Comparison of ENCODE assay signal across 18 mouse cellular contexts in the genomic region with DNA sequence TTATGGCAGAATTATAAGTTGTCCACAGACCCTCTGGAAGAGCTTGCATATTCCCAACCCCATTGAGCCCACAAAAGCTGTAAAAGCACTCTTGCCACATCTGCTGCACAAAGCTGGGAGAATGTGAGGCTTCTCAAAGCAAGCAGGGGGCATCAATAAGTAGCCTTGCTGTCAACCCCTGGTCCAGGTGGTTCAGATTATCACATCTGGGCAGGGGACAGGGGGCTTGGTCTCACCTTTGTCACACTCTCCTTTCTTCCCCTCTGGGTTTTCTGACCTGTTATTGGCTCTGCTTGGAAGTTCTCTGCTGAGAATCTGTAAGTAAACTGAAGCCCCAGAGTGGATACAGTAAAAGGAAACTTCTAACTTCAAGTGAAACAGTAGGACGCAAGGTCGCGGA. TPM values are rescaled to one million over a fixed set of nuclear protein-coding genes. Genes with fewer than 3 reads are reported as not detected.
A peak's percentile ranks its signal among the peaks of the same experiment; 100 is the strongest.
DNase-seq lines count a peak whose midpoint lies in the region; ATAC-seq and TF ChIP-seq lines count a peak whose summit lies in the region.
"Had no signal": no experiment of that assay in that cellular context is flagged by ENCODE, and none has a peak within 500 bp of the region (broad histone marks: within the 10 kb centered on the region; RNA-seq: fewer than 3 reads in every experiment).

No protein-coding gene starts in this region.

- TF ChIP-seq CTCF in liver, embryonic 14.5 days (IDR thresholded peaks at IDR 0.05; ENCODE audit: low read depth), result no peak

- H3K36me3 ChIP-seq in liver, embryonic 11.5 days (ENCODE audit: control insufficient read depth, insufficient read depth, low read length), result no peaks in the 10 kb centered on the region
- H3K36me3 ChIP-seq in embryonic facial prominence, embryonic 12.5 days, result no peaks in the 10 kb centered on the region
- no peaks in the 10 kb centered on the region for H3K36me3 ChIP-seq in liver, embryonic 14.5 days (replicated peaks; ENCODE audit: control insufficient read depth, insufficient read depth, low read depth)
- H3K36me3 ChIP-seq: embryonic facial prominence, embryonic 13.5 days; hindbrain, embryonic 15.5 days; neural tube, embryonic 13.5 days had no signal

- no peaks in the 10 kb centered on the region for H3K9me3 ChIP-seq in liver, embryonic 11.5 days (ENCODE audit: control insufficient read depth, low read length)
- H3K9me3 ChIP-seq in embryonic facial prominence, embryonic 12.5 days, result no peaks in the 10 kb centered on the region
- no peaks in the 10 kb centered on the region for H3K9me3 ChIP-seq in liver, embryonic 14.5 days (ENCODE audit: control insufficient read depth, low read length)
- H3K9me3 ChIP-seq: embryonic facial prominence, embryonic 13.5 days; hindbrain, embryonic 15.5 days; neural tube, embryonic 13.5 days had no signal

- H3K27ac ChIP-seq in liver, embryonic 11.5 days (ENCODE audit: low read depth, low read length), result no peak overlapping the region
- H3K27ac ChIP-seq in embryonic facial prominence, embryonic 12.5 days, result no peak overlapping the region
- H3K27ac ChIP-seq in liver, embryonic 14.5 days, result no peak overlapping the region
- H3K27ac ChIP-seq: embryonic facial prominence, embryonic 13.5 days; hindbrain, embryonic 15.5 days; left cerebral cortex, adult 2 months; neural tube, embryonic 13.5 days had no signal

- peak overlapping the region; percentile 80 for H3K4me2 ChIP-seq in liver, embryonic 11.5 days
- H3K4me2 ChIP-seq in embryonic facial prominence, embryonic 12.5 days (replicated peaks), result peak overlapping the region; percentile 89; the same call in 1 of the 2 replicates
- peak overlapping the region; percentile 50; the same call in 1 of the 2 replicates for H3K4me2 ChIP-seq in liver, embryonic 14.5 days (ENCODE audit: low read depth)

- no peak overlapping the region for H3K9ac ChIP-seq in liver, embryonic 11.5 days (ENCODE audit: low read depth, low read length)
- H3K9ac ChIP-seq in embryonic facial prominence, embryonic 12.5 days, result no peak overlapping the region
- H3K9ac ChIP-seq in liver, embryonic 14.5 days (replicated peaks), result no peak overlapping the region
- H3K9ac ChIP-seq: embryonic facial prominence, embryonic 13.5 days; hindbrain, embryonic 15.5 days; neural tube, embryonic 13.5 days had no signal

- peak; percentile 33 for DNase-seq in adrenal gland, adult 2 months
- DNase-seq in adrenal gland, postnatal 36 days, result no peak
- no peak for DNase-seq in liver, embryonic 11.5 days (ENCODE audit: low spot score)
- no peak for DNase-seq in liver
- DNase-seq in liver, embryonic 14.5 days (ENCODE audit: low read depth in 3 of 3, low spot score in 3 of 3), result no peak
- DNase-seq in natural killer cell, adult 2 months (ENCODE audit: low spot score in 2 of 2), result no peak
- no peak for DNase-seq in lung, postnatal 4 days
- DNase-seq: adrenal gland, adult 8-10 months; gastrocnemius, postnatal 10 days; lung, adult 18-20 months; retina, postnatal 1 day; spleen, adult 18-20 months had no signal

- ATAC-seq in liver, embryonic 11.5 days (replicated peaks; ENCODE audit: low FRiP score), result no peak
- ATAC-seq in embryonic facial prominence, embryonic 12.5 days (ENCODE audit: insufficient number of reproducible peaks, insufficient read depth, low FRiP score, low TSS enrichment), result no peak
- no peak for ATAC-seq in liver, embryonic 14.5 days (ENCODE audit: insufficient read depth)
- ATAC-seq: forebrain, embryonic 16.5 days had no signal

- H3K4me1 ChIP-seq in liver, embryonic 11.5 days (replicated peaks; ENCODE audit: control insufficient read depth, insufficient read depth, low read length), result no peaks in the 10 kb centered on the region
- H3K4me1 ChIP-seq in embryonic facial prominence, embryonic 12.5 days, result peaks cover 21% of the 10 kb centered on the region
- H3K4me1 ChIP-seq in liver, embryonic 14.5 days (replicated peaks; ENCODE audit: control insufficient read depth in 2 of 2, insufficient read depth in 2 of 2, low read length in 1 of 2), result no peaks in the 10 kb centered on the region; a peak in 1 of 4 replicates

- no peak overlapping the region for H3K4me3 ChIP-seq in liver, embryonic 11.5 days (ENCODE audit: low read depth, low read length)
- H3K4me3 ChIP-seq in embryonic facial prominence, embryonic 12.5 days, result no peak overlapping the region
- no peak overlapping the region for H3K4me3 ChIP-seq in liver, embryonic 14.5 days (ENCODE audit: insufficient read depth in 1 of 2, low read depth in 2 of 2, low read length in 2 of 2)
- H3K4me3 ChIP-seq: embryonic facial prominence, embryonic 13.5 days; hindbrain, embryonic 15.5 days; left cerebral cortex, adult 2 months; neural tube, embryonic 13.5 days had no signal

- H3K27me3 ChIP-seq in liver, embryonic 11.5 days (replicated peaks; ENCODE audit: control insufficient read depth, insufficient read depth, low read length), result peaks cover 27% of the 10 kb centered on the region
- H3K27me3 ChIP-seq in embryonic facial prominence, embryonic 12.5 days, result no peaks in the 10 kb centered on the region
- H3K27me3 ChIP-seq in liver, embryonic 14.5 days (ENCODE audit: control insufficient read depth, insufficient read depth, low read length), result peaks cover 23% of the 10 kb centered on the region
- H3K27me3 ChIP-seq: embryonic facial prominence, embryonic 13.5 days; hindbrain, embryonic 15.5 days had no signal

- no peak for TF ChIP-seq EP300 in liver, embryonic 14.5 days (IDR thresholded peaks at IDR 0.05; ENCODE audit: low read depth)

- WGBS in liver, embryonic 11.5 days, result 54% methylated on average over 3 of the region's 3 CpGs
- 14% methylated on average over 3 of the region's 3 CpGs for WGBS in embryonic facial prominence, embryonic 12.5 days
- WGBS in liver, embryonic 14.5 days (ENCODE audit: insufficient replicate concordance), result 65% methylated on average over 3 of the region's 3 CpGs

RNA-seq across cellular contexts. Expression of a gene that starts 1.8 kb away (rescaled TPM):
- 10 to 100 TPM; 42.7 to 62.6 TPM for total RNA-seq in adrenal gland, adult 2 months (2021)
- polyA plus RNA-seq in adrenal gland, adult 2 months (2012; rRNA removed), result 58.8 and 81.7 TPM in 2 replicates
- total RNA-seq in adrenal gland, postnatal 36 days (2021), result 10 to 100 TPM; 29.2 to 77.1 TPM
- 4.3 and 5.5 TPM in 2 replicates for polyA plus RNA-seq in liver, embryonic 11.5 days (2014; fragmentation: Nextera tagmentation; extraction: Ambion mirVana)
- polyA plus RNA-seq in embryonic facial prominence, embryonic 12.5 days (2016; fragmentation: Nextera tagmentation; extraction: Ambion mirVana), result 5.6 and 6.0 TPM in 2 replicates
- 1.1 and 1.6 TPM in 2 replicates for polyA plus RNA-seq in liver, embryonic 14.5 days (2012; rRNA removed)
- 0.41 and 0.96 TPM in 2 replicates for polyA plus RNA-seq in liver, embryonic 14.5 days (2014; fragmentation: Nextera tagmentation; extraction: Ambion mirVana)

RNA-seq across cellular contexts. Expression of a gene that starts 11.9 kb away (rescaled TPM):
- total RNA-seq in adrenal gland, adult 2 months (2021), result 10 to 100 TPM; 35.9 to 46.1 TPM
- 16.4 and 18.6 TPM in 2 replicates for polyA plus RNA-seq in adrenal gland, adult 2 months (2012; rRNA removed)
- total RNA-seq in adrenal gland, postnatal 36 days (2021), result 10 to 100 TPM; 33.8 to 39.0 TPM
- 42.7 and 49.0 TPM in 2 replicates for polyA plus RNA-seq in liver, embryonic 11.5 days (2014; fragmentation: Nextera tagmentation; extraction: Ambion mirVana)
- polyA plus RNA-seq in embryonic facial prominence, embryonic 12.5 days (2016; fragmentation: Nextera tagmentation; extraction: Ambion mirVana), result 83.4 and 87.3 TPM in 2 replicates
- polyA plus RNA-seq in liver, embryonic 14.5 days (2012; rRNA removed), result 12.1 and 14.3 TPM in 2 replicates
- polyA plus RNA-seq in liver, embryonic 14.5 days (2014; fragmentation: Nextera tagmentation; extraction: Ambion mirVana), result 15.5 and 17.7 TPM in 2 replicates
